Mouse (Mus musculus): ENCODE data around the gene Il1r1. TPM values are rescaled to one million over a fixed set of nuclear protein-coding genes. Genes with fewer than 3 reads are reported as not detected.

The Il1r1 gene
- total RNA-seq, 2 experiments from 2014 or later, result 3.3 to 3.4 TPM

DNA sequence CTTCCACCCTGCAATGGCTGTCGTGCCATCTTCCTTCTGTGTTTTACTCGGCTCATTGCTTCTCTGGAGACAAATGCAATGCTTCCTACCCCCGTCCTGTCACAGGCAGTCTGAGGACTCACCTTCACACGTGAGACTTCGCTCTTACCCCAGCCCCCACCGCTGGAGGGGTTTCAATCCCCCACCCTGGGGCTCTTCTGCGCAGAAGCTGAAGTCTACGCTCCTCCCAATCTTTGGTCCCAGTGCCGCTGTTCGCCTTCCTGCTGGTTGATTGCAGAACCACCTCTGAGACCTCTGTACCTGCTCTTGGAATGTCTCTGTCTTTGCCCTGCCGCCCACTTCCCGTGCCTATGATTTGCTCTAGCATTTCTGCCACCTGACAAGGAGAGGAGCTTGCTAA lies 89.1 kb downstream of the Il1r1 start:
- DNase-seq (ENCODE audit: low spot score in 2 of 2), result no peak

DNA sequence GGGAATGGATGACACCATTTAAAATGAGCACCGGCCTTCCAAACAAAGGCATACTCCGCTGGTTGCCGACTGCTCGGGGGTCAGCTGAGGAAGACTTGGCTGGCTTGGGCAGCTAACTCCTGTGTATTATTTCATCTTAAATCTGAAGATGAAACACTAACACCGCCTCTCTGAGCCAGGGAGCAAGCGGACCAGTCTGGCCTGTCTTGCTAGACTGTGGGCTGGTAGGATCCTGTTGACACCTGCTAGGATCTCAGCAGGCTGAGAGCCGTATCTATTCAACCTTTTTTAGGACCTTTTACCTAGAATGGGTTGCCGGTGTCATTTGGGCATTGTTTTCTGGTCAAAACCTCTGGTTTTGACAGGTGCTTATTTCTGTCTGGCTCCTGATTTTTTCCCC lies 92.8 kb downstream of the Il1r1 start:
- DNase-seq (ENCODE audit: low spot score in 2 of 2), result no peak

DNA sequence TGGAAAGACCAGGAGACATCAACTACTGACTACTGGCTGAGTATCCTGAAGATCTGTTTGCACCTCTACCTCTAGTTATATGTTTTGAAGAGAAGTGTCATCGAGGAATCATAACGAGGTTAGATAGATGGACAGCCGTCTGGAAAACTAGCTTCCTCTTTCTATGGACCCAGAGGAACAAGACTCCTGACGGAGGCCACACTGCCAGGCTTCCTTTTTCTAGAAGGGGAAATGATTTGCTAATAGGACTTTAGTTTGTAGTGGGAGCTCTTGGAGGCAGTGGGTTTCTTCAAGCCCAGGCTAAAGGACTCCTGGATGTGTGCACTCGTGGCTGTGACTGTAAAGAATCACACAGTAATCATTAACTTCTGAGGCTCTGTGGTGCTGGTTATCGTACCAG lies 96.9 kb downstream of the Il1r1 start:
- DNase-seq (ENCODE audit: low spot score in 2 of 2), result no peak

DNA sequence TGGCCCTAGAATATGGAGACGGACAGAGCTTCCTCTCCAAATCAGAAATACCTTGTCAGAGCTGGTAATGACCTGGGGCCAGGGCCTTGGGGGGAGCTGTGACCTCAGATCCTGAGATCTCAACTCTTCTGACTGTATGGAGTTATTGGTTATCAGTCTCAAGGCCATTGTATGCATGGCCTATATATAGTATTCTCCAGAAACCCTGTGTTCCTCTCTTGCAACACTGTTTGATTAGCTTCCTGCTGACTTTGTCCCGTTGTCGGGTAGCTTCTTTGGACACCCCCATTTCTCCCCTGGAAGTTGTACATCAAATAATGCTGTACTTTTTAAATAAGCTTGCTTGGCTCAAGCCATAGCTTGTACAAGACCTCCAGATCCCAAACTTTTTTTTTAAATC lies 97.7 kb downstream of the Il1r1 start:
- DNase-seq (ENCODE audit: low spot score in 2 of 2), result no peak

DNA sequence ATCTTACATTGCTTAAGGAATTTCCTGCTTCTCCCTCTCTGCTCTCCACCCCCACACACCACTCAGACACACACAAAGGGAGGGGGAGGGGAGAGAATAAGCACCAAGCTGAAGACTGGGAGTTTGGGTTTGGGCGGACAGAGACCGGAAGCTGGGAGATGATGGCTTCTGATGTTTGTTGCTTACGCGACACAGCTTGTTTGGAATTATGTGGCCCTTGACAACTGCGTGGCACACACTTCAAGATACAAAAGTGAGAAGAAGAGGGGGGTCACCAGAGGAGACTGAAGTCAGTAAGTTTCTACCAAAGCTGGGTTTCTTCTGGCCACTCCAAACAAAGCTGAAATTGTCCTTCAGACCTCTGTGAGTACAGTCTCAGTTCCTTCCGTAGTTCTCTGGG lies 99.6 kb downstream of the Il1r1 start, which contains the start of gene Il1rl2:
TSS of gene Il1rl2 (plus strand) at position 154 of the 400 bp plus-strand sequence.
- DNase-seq (ENCODE audit: low spot score in 2 of 2), result no peak

DNA sequence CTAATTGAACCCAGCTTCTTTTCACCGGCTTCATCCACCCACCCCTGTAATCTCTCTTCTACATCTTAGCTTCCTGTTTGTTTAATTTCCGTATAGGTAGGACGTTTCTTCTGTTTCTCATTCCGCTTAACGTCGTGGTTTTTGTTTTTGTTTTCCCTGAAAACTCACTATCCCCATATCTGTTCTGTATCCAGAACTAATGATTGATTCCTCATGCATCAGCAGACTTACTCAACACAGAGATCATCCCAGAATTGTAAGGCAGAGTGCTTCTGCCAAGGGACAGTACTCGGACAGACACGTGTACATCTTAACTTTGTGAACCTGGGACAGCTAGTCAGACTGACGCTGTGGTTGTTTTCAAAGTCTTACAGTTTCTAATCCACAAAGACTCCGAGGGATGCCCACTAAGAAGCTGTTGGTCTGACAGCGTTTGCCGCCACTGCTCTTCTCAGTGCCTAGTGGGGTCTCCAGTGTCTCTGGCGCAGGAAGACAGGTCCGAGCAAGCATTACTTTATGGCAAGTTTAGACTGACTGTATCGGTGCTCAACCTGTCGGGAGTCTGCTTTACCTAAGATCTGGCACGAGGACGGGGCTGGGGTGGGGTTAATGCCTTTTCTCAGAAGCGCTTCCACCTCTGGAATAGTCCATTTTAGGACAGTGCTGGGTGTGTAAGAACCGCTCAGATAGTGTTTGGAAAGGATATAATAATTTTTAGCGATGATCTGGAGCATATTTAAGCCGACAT lies 100.2 kb downstream of the Il1r1 start:
- no peak for DNase-seq (ENCODE audit: low spot score in 2 of 2)

DNA sequence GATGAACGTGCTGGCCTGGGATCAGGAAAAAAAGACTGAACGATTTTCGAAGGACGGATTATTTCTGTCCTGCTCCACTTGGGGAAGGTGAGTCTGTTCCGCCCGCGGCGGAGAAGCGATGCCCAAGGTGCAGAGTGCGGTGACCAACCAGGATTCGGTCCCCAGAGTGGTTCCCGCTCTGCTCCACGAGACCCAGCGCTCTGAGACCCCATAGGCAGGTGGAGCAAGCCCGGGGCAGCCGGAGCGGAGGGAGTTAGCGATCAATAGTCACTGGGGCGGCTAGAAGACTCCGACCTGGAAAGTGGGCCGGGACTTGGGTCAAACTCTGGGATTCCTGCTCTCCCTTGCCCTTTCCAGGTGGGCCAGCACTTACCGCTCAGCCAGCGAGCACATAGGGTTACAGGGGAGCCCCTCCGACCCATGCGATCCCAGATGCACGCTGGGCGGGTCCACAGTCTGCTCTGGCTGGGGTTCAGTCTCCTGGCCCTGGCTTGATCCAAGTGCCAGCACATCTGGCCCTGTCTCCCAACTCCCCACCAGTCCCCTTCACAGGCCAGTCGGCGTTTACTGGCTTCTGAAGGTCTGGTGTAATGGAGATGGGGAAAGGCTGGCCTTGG lies 100.9 kb downstream of the Il1r1 start:
- no peak for DNase-seq (ENCODE audit: low spot score in 2 of 2)

DNA sequence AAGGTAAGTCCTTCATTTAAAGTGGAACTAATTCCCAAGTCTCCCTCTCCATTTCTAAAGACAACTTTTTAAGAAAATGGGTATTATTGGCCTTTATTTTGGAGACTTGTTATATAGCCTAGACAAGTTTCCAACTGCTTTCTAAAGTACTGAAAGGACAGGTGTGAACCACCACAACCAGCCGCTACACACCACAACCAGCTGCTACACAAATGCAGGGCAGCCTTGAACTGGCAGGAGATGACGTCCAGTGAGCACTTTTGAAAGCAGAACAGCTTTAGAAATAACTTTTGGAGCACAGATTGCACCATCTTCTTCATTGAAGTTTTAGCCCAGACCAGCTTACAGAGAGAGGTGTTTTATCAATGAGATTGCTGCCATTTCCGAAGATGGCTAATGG lies 102.7 kb downstream of the Il1r1 start:
- no peak for DNase-seq (ENCODE audit: low spot score in 2 of 2)

DNA sequence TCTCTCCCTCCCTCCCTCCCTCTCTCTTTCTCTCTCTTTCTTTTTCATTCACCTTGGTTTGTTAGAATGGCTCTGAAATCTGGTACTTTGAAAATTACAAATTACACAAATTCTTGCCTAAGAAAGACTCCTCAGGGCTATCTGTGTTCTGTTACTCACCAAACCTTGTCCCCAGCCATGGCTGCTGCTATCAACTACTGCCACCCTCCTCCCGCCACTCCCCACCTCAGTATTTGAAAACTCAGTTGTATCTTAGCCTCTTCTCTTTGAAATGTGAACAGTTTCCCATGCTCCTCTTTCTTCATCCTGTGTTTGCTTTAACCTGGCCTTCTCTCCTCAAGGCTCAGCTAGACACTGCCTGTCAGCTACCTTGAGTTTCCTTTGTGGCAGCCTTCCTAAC lies 104.6 kb downstream of the Il1r1 start:
- DNase-seq (ENCODE audit: low spot score in 2 of 2), result no peak

DNA sequence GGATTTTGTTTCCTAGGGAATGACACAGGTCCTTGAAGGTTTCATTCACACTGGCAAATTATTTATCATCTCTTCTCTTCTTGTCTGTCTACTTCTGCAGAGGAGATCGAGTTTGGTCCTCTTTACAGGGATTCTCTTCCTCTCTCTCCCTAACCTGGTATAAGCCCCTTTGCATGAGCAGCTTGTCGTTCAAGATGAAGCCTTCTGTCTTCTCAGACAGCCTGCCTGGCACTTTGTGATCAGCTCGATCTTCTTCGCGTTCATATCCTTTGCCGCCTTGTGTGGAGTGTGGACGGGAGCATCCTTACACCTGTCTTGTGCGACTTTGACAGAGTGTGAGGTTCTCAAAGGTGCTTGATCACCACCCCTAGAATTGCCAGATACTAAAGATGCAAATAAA lies 105.3 kb downstream of the Il1r1 start:
- no peak for DNase-seq (ENCODE audit: low spot score in 2 of 2)

DNA sequence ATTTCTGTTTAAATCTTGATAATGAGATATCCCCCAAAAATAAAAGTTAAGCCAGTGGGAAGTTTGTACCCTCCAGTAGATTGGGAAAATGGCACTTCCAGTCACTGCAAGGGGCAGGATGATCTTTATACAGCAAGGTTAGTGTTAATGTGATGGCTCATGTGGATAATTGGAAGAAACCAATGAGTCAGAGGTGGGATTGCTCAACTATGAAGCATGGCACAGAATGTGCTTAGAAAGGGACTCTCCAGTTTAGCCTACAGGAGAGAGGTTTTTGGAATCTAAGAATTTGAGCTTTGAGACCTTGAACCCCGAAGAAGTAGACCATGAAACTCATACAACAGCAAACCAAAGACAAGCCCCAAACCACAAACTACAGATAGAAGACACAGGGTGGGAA lies 114.5 kb downstream of the Il1r1 start:
- no peak for DNase-seq (ENCODE audit: low spot score in 2 of 2)

DNA sequence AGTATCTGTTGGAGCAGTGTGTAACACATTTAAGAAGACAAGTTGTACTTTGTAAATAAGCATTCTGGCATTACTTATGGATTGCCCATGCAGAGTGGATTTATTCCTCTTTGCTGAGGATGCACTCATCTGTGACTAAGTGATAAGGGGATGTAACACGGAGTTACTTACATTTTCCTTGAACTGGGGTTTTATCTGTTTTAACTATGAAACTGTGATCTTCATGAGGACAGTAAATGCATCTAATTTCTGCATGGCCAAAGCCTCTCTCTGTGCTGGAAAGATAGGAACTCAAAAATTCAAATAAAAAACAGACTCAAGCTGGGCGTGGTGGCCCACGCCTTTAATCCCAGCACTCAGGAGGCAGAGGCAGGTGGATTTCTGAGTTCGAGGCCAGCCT lies 115.2 kb downstream of the Il1r1 start:
- DNase-seq (ENCODE audit: low spot score in 2 of 2), result no peak

DNA sequence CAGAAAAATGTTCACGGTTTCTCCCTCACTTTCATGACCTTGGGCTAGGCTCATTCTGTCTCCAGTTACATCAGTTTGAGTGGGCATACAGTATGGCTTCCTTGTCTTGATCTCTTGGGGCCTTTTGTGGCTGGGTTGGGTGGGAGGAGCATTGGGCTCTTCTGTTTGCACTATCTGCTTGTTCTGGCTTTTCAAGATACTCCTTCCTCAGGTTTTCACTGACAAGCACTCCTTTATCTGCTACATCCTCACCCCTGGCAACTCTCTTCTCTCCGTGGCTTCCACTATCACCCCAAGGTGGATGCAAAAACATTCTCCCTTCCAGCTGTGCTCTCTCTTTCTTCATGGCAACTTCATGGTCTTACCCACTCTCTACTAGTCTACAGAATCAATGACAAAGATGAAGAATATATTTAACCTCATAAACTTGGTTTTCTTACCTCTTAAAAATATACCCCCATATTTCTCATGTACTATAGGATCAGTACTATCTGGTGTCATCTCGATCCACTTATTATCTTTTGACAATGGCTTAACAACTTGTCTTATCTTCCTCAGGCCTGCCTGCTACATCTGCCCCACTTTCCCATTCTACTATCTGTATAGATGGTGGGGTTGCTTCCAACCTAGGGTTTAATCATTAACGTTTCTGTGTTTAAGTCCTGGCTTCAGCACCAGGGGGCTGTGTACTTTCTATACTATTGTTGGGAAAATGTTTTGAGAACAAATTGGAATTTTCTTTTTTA lies 127.5 kb downstream of the Il1r1 start:
- no peak for DNase-seq (ENCODE audit: low spot score in 2 of 2)

DNA sequence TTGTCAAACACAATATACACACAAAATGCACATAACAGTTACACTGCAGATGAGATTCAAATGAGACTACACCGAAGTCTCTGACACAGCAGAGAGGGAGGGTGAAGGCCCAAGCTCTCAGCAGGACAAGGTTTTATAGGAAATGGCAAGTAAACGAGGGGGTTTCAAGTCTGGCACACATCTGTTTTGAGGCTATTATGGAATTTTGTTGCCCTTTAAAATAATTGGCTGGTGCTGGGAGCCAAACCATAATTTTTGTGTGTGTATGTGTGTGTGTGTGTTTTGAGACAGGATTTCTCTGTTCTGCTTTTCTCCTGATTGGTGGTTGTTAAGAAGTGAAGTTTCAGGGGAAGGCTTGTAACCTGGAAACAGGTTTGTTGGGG lies 128.0 kb downstream of the Il1r1 start:
- no peak for DNase-seq (ENCODE audit: low spot score in 2 of 2)

DNA sequence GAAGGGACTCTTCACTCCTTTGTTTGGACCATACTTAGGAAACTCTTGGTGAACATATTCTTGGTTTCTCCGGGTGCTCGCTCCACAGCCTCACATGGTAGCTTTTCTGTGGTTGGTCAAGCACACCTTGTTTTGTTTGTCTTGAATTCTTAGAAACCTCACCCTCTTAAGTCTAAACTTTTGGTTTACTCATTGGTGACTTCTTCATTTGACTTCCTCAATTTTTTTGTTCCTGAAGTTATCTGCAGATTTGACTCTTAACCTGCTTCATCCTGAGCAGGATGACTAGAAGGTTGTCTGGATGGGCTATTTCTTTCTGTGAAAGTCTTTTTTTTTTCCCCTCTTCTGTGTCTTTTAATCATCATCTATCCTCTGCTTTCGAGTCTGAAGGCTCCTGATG lies 129.8 kb downstream of the Il1r1 start:
- DNase-seq (ENCODE audit: low spot score in 2 of 2), result no peak

DNA sequence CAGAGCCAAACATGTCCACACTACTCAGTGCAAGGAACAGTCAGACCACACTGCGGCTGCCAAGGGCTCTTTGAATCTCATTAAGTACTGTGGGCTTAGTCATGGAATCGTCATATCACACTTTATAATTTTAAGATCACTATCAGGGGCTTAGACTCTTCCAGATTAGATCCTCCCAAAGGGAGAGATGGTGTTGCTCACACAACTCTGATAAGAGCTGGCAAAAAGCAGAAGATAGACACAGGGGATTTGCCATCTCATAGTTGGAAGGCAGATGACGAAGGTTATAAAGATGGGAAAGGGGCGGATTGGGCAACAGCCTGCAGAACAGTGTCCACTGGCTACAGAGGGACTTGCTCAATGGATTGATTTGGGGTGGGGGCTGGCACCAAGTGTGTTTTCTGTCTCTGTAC lies 130.6 kb downstream of the Il1r1 start:
- DNase-seq (ENCODE audit: low spot score in 2 of 2), result no peak

DNA sequence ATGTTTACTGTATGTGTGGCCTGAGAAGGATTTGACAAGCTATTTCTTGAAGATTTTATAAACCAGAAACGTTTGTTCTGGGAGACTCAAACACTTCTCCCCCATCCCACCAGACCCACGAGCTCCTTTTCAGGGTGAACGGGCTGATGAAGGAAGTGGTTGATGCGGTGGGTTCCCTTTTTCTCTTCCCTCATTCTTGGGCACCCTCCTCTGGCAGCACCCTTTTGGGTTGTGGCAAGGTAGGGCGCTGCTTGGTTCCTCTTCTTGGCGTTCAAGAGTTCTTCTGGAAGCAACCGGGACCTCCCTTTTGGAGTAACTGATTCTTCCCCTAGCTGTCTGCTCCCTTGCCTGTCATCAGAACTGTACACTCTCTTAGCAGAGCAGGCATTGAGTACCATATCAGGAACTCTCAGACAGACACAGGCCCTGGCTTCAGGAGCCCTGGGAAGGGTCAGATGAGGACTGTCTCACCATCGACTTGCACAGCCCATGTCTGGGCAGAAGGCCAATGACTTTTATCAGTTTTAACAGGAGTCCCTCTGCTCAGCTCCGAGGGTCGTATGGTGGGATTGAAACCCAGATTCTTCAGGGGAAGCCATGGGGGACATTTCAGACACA lies 131.1 kb downstream of the Il1r1 start:
- no peak for DNase-seq (ENCODE audit: low spot score in 2 of 2)

DNA sequence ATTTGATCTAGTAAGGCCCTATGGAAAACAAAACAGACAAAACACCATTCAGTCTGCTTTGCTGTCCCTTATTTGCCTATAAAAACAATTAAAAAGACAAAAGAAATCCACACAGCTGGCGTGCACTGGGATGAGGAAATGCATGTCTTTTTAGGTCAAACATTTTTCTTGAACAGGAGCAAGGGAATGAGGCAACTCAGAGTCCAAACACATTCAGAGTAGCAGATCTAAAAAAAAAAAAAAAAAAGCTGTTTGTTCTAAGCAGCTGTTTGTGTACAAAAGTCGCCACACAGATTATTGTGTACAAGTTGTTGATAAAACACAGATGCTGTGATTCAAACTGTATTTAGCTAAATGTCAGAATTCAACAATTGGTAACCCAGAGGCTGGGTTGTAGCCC lies 133.0 kb downstream of the Il1r1 start:
- no peak for DNase-seq (ENCODE audit: low spot score in 2 of 2)

DNA sequence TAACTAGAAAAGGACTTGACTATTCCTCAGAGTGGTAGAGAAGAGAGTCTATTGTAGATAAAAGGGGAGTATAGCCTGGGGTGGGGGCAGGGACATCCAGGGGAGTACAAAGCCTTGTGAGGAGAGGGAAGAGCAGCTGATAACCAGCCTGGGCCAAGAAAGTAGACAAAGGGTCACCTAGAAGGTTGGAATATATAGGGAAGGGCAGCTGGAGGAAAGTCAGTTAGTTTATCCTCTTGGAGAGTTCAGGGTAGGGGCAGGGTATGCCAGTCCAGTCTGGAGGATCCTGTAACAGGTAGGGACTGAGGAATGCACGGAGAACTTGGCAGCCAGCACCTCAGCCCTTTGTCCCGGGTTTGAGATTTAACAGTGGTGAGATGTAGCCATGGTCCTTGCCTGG lies 133.5 kb downstream of the Il1r1 start:
- DNase-seq (ENCODE audit: low spot score in 2 of 2), result no peak

DNA sequence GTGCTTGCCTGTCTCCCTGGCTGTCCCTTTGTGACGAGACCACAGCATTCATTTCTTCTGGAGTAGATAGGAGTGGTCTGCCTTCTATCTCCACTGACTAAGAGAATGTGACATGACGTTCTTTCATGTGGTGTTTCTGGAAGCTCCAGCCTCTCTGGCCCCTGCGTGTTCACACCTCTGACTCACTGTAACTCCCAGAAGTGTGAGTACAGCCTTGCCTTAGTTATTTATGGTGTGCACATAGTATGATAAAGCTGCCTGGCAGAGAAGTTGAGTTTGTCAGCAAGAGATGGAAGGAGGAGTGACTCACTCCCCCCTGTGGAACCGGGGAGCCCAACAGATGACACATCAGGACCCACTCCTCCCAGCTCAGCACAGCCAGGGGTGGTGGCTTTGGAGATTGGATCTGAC lies 133.9 kb downstream of the Il1r1 start:
- DNase-seq (ENCODE audit: low spot score in 2 of 2), result no peak

DNA sequence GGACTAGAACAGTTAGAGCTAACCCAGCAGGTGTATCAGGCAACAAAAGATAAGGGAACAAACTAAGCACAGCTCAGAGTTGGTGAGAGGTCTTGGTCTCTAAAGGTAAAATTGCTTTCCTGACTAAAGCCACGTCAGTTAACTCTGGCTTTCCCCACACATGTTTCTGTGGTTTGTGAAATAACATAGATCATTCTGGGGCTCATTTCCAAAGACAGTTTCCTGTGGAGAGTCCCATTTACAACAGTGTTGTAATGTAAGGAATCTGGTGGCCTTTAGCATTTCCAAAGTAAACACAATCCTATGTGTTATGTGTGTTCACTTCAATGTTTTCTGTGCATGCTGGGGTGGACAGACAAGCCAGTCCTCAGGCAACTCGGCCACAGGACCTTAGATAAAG lies 134.9 kb downstream of the Il1r1 start:
- DNase-seq (ENCODE audit: low spot score in 2 of 2), result no peak

DNA sequence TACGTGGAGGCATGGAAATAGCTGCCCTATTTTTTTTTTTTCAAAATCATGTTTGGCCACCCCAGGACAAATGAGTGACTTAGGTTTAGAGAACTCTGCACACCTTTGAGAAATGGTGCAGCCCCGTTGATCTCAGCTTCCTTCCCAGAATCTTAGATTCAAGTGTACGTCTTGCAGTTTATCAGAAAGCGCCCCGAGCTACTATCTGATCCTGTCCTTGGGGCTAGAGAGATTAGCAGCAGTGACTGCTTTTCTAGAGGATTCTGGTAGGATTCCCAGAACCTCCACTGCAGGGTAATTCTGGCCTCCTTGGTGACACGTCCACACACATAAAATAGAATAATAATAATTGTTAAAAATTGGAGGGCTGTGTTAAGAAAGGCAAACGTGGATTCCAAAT lies 136.1 kb downstream of the Il1r1 start:
- DNase-seq (ENCODE audit: low spot score in 2 of 2), result no peak

All from layer of hippocampus, postnatal 10 days (tissue).